39 mouse cellular contexts compared by ENCODE assay signal in the genomic region with DNA sequence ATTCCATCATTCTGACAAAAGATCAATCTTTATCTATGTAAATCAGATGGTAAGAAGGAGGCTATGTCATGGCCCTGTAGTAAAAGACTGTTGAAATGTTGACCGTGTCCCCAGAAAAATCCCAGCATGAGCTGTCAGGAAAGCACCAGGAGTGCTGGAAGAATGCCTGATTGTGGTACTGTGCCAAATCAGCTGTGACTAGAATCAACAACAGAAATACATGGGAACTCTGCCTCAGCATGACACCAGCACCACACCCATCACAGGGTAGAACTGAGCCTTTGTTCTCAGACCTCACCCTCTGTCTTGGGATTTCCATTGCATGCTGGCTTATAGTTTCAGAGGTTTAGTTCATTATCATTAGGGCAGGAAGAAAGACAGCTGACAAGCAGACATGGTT. TPM values are rescaled to one million over a fixed set of nuclear protein-coding genes. Genes with fewer than 3 reads are reported as not detected.
"Had no signal": no experiment of that assay in that cellular context is flagged by ENCODE, and none has a peak within 500 bp of the region (broad histone marks: within the 10 kb centered on the region; RNA-seq: fewer than 3 reads in every experiment).

No protein-coding gene starts in this region.

- H3K9ac ChIP-seq: heart, embryonic 13.5 days; heart, embryonic 15.5 days; hindbrain, embryonic 12.5 days; hindbrain, embryonic 14.5 days; intestine, embryonic 15.5 days; kidney, embryonic 15.5 days; limb, embryonic 12.5 days; liver, embryonic 12.5 days; liver, embryonic 14.5 days had no signal

- H3K27ac ChIP-seq: gastrocnemius, adult 2 months; heart, embryonic 13.5 days; heart, embryonic 15.5 days; hindbrain, embryonic 10.5 days; hindbrain, embryonic 12.5 days; hindbrain, embryonic 14.5 days; intestine, embryonic 15.5 days; kidney, embryonic 15.5 days; kidney, postnatal 0 days; layer of hippocampus, adult 2 months; left cerebral cortex, adult 2 months; limb, embryonic 10.5 days; limb, embryonic 12.5 days; liver, embryonic 12.5 days; liver, embryonic 14.5 days had no signal

- H3K4me2 ChIP-seq: heart, embryonic 11.5 days; heart, embryonic 13.5 days; heart, embryonic 15.5 days; hindbrain, embryonic 12.5 days; hindbrain, embryonic 14.5 days; intestine, embryonic 15.5 days; kidney, embryonic 15.5 days; limb, embryonic 12.5 days; liver, embryonic 12.5 days had no signal

- DNase-seq: gastrocnemius, adult 2 months; gastrocnemius, postnatal 10 days; gastrocnemius, postnatal 25 days; heart, adult 18-20 months; heart, postnatal 14 days; heart, postnatal 4 days; kidney, adult 18-20 months; kidney, adult 9 months; kidney, postnatal 14 days; kidney, postnatal 36 days; liver had no signal

- H3K27me3 ChIP-seq: heart, embryonic 13.5 days; heart, embryonic 15.5 days; hindbrain, embryonic 12.5 days; intestine, embryonic 15.5 days; kidney, embryonic 15.5 days; limb, embryonic 12.5 days; liver, embryonic 12.5 days had no signal

- H3K4me1 ChIP-seq: heart, embryonic 13.5 days; heart, embryonic 15.5 days; hindbrain, embryonic 10.5 days; hindbrain, embryonic 12.5 days; intestine, embryonic 15.5 days; kidney, embryonic 15.5 days; limb, embryonic 10.5 days; limb, embryonic 12.5 days; liver, embryonic 12.5 days had no signal

- H3K4me3 ChIP-seq: gastrocnemius, adult 2 months; heart, embryonic 13.5 days; heart, embryonic 15.5 days; hindbrain, embryonic 10.5 days; hindbrain, embryonic 12.5 days; intestine, embryonic 15.5 days; kidney, embryonic 15.5 days; layer of hippocampus, adult 2 months; left cerebral cortex, adult 2 months; limb, embryonic 10.5 days; limb, embryonic 12.5 days; liver, embryonic 12.5 days had no signal

- H3K36me3 ChIP-seq: heart, embryonic 13.5 days; heart, embryonic 15.5 days; hindbrain, embryonic 10.5 days; hindbrain, embryonic 12.5 days; intestine, embryonic 15.5 days; kidney, embryonic 15.5 days; limb, embryonic 10.5 days; limb, embryonic 12.5 days; liver, embryonic 12.5 days had no signal

- H3K9me3 ChIP-seq: heart, embryonic 13.5 days; heart, embryonic 15.5 days; intestine, embryonic 15.5 days; kidney, embryonic 15.5 days had no signal

- ATAC-seq: hindbrain, embryonic 16.5 days; inflammation-experienced regulatory T-cells, adult 6 months; intestine, embryonic 15.5 days; intestine, postnatal 0 days; liver, embryonic 12.5 days had no signal

RNA-seq across cellular contexts. Expression of a gene that starts 30.4 kb away (rescaled TPM):
- total RNA-seq: gastrocnemius, adult 2 months; gastrocnemius, postnatal 10 days; gastrocnemius, postnatal 25 days; gastrocnemius, postnatal 4 days; granulocyte monocyte progenitor cell, adult 5-6 weeks; heart, adult 18-20 months; heart, adult 8-10 months; heart, postnatal 14 days; heart, postnatal 4 days; layer of hippocampus, adult 2 months; layer of hippocampus, postnatal 10 days; layer of hippocampus, postnatal 25 days; left cerebral cortex, adult 2 months; left cerebral cortex, postnatal 14 days; left cerebral cortex, postnatal 36 days had no signal
- polyA plus RNA-seq: heart, embryonic 11.5 days; heart, embryonic 13.5 days; heart, embryonic 15.5 days; heart, postnatal 0 days; hindbrain, embryonic 10.5 days; hindbrain, embryonic 12.5 days; hindbrain, embryonic 14.5 days; hindbrain, embryonic 16.5 days; inflammation-experienced regulatory T-cells, adult 6 months; intestine, embryonic 15.5 days; intestine, postnatal 0 days; kidney, embryonic 15.5 days; kidney, postnatal 0 days; limb, embryonic 10.5 days; limb, embryonic 12.5 days; liver, embryonic 12.5 days; liver, embryonic 14.5 days; liver, embryonic 16.5 days had no signal

RNA-seq across cellular contexts. Expression of a gene that starts 38.4 kb away (rescaled TPM):
- total RNA-seq: gastrocnemius, adult 2 months; gastrocnemius, postnatal 10 days; gastrocnemius, postnatal 25 days; gastrocnemius, postnatal 4 days; granulocyte monocyte progenitor cell, adult 5-6 weeks; heart, adult 18-20 months; heart, adult 8-10 months; heart, postnatal 14 days; heart, postnatal 4 days; layer of hippocampus, adult 2 months; layer of hippocampus, postnatal 10 days; layer of hippocampus, postnatal 25 days; left cerebral cortex, adult 2 months; left cerebral cortex, postnatal 14 days; left cerebral cortex, postnatal 36 days had no signal
- polyA plus RNA-seq: heart, embryonic 11.5 days; heart, embryonic 13.5 days; heart, embryonic 15.5 days; heart, postnatal 0 days; hindbrain, embryonic 10.5 days; hindbrain, embryonic 12.5 days; hindbrain, embryonic 14.5 days; hindbrain, embryonic 16.5 days; inflammation-experienced regulatory T-cells, adult 6 months; intestine, embryonic 15.5 days; intestine, postnatal 0 days; kidney, embryonic 15.5 days; kidney, postnatal 0 days; limb, embryonic 10.5 days; limb, embryonic 12.5 days; limb, embryonic 14.5 days; liver, embryonic 12.5 days; liver, embryonic 14.5 days; liver, embryonic 16.5 days had no signal
